ENCODE assay signal across 9 mouse cellular contexts in the genomic region with DNA sequence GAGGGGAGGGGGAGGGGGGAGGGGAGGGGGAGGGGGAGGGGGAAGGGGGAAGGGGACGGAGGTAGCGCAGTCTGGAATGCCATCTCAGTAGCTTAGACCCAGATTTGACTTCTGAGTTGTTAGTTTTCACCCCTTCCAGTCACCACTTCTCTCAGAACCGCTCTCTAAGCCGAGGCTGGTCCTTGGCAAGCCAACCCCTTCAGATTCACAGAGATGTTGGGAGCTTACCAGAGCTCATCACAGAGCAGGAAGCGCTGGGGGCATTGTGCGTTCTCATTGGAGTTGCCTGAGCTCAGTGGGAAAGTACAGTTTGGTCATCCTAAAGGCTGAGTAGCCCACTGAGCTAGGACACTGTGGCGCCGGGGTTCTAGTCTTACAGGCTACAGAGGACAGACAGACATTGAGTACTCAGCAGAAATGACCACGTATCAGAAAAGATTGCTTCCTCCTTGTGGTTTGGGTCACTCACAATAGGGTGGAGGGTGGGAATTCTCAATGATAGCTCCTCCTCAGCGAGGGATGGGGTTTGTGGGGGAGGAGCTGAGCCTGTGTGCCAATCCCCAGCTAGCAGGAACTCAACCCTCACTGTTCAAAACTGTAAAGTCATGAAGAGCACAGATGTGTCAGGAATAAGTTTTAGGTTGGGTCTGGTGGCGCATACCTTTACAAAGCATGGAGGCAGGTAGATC. TPM values are rescaled to one million over a fixed set of nuclear protein-coding genes. Genes with fewer than 3 reads are reported as not detected.
DNase-seq lines count a peak whose midpoint lies in the region; ATAC-seq lines count a peak whose summit lies in the region.
"Had no signal": no experiment of that assay in that cellular context is flagged by ENCODE, and none has a peak within 500 bp of the region (broad histone marks: within the 10 kb centered on the region; RNA-seq: fewer than 3 reads in every experiment).

No protein-coding gene starts in this region.

- no peak overlapping the region for H3K9ac ChIP-seq in heart, embryonic 12.5 days
- no peak overlapping the region for H3K9ac ChIP-seq in liver, embryonic 15.5 days
- H3K9ac ChIP-seq in stomach, embryonic 15.5 days = no peak overlapping the region

- ATAC-seq in heart, embryonic 12.5 days (ENCODE audit: insufficient number of reproducible peaks, low FRiP score) = no peak
- ATAC-seq in liver, embryonic 15.5 days (ENCODE audit: insufficient read depth) = peak; percentile 53
- ATAC-seq in stomach, embryonic 15.5 days (ENCODE audit: insufficient read depth, low FRiP score, low read depth) = peak; percentile 28; the same call in 1 of the 2 replicates

- H3K9me3 ChIP-seq in heart, embryonic 12.5 days (replicated peaks) = no peaks in the 10 kb centered on the region
- no peaks in the 10 kb centered on the region for H3K9me3 ChIP-seq in liver, embryonic 15.5 days (replicated peaks)
- H3K9me3 ChIP-seq in stomach, embryonic 15.5 days = no peaks in the 10 kb centered on the region
- no peaks in the 10 kb centered on the region for H3K9me3 ChIP-seq in forebrain, embryonic 10.5 days

- peaks cover 8% of the 10 kb centered on the region; the same call in 1 of the 2 replicates for H3K4me1 ChIP-seq in heart, embryonic 12.5 days (replicated peaks)
- H3K4me1 ChIP-seq in liver, embryonic 15.5 days (replicated peaks) = peaks cover 50% of the 10 kb centered on the region
- H3K4me1 ChIP-seq in stomach, embryonic 15.5 days = peaks cover 7% of the 10 kb centered on the region; the same call in 1 of the 2 replicates
- H3K4me1 ChIP-seq in forebrain, embryonic 10.5 days = peaks cover 29% of the 10 kb centered on the region

- 0 out of 2 replicates have a peak overlapping the region, but pooled peaks have one; percentile 1 for H3K4me2 ChIP-seq in heart, embryonic 12.5 days
- H3K4me2 ChIP-seq in liver, embryonic 15.5 days = peak overlapping the region; percentile 34
- no peak overlapping the region for H3K4me2 ChIP-seq in stomach, embryonic 15.5 days

- H3K27me3 ChIP-seq in heart, embryonic 12.5 days (replicated peaks) = no peaks in the 10 kb centered on the region
- no peaks in the 10 kb centered on the region for H3K27me3 ChIP-seq in liver, embryonic 15.5 days
- no peaks in the 10 kb centered on the region for H3K27me3 ChIP-seq in stomach, embryonic 15.5 days (replicated peaks)
- H3K27me3 ChIP-seq in forebrain, embryonic 10.5 days (ENCODE audit: poor library complexity, severe bottlenecking) = no peaks in the 10 kb centered on the region

- peak; percentile 30 for DNase-seq in thymus, postnatal 25 days
- DNase-seq in thymus, postnatal 4 days = no peak
- DNase-seq in forebrain, embryonic 10.5 days (ENCODE audit: extremely low spot score, low spot score) = no peak
- DNase-seq in embryo, embryonic 10 days (ENCODE audit: low spot score) = no peak
- no peak for DNase-seq in right cerebral cortex, postnatal 10 days (ENCODE audit: low spot score in 2 of 2)

- no peak overlapping the region for H3K4me3 ChIP-seq in heart, embryonic 12.5 days
- H3K4me3 ChIP-seq in liver, embryonic 15.5 days (replicated peaks) = no peak overlapping the region
- no peak overlapping the region for H3K4me3 ChIP-seq in stomach, embryonic 15.5 days (replicated peaks)
- no peak overlapping the region for H3K4me3 ChIP-seq in forebrain, embryonic 10.5 days

- no peak overlapping the region for H3K27ac ChIP-seq in heart, embryonic 12.5 days (ENCODE audit: poor library complexity, severe bottlenecking)
- H3K27ac ChIP-seq in liver, embryonic 15.5 days (replicated peaks) = peak overlapping the region; percentile 61
- H3K27ac ChIP-seq in stomach, embryonic 15.5 days = no peak overlapping the region
- H3K27ac ChIP-seq in forebrain, embryonic 10.5 days = no peak overlapping the region

- H3K36me3 ChIP-seq in heart, embryonic 12.5 days = 0 out of 2 replicates have a peak, but pooled peaks cover 2% of the 10 kb centered on the region
- H3K36me3 ChIP-seq in liver, embryonic 15.5 days (replicated peaks) = peaks cover 17% of the 10 kb centered on the region
- H3K36me3 ChIP-seq in stomach, embryonic 15.5 days = no peaks in the 10 kb centered on the region
- H3K36me3 ChIP-seq in forebrain, embryonic 10.5 days (replicated peaks) = no peaks in the 10 kb centered on the region

- 26% methylated on average over 11 of the region's 11 CpGs for WGBS in heart, embryonic 12.5 days
- 18% methylated on average over 11 of the region's 11 CpGs for WGBS in liver, embryonic 15.5 days (ENCODE audit: insufficient replicate concordance)
- 32% methylated on average over 11 of the region's 11 CpGs for WGBS in stomach, embryonic 15.5 days
- 35% methylated on average over 11 of the region's 11 CpGs for WGBS in forebrain, embryonic 10.5 days

RNA-seq across cellular contexts. Expression of gene Helz2, which starts 2.0 kb away (rescaled TPM):
- polyA plus RNA-seq in heart, embryonic 12.5 days (2016; fragmentation: Nextera tagmentation; extraction: Ambion mirVana) = 1.7 and 1.9 TPM in 2 replicates
- polyA plus RNA-seq in liver, embryonic 15.5 days (2015; fragmentation: Nextera tagmentation; extraction: Ambion mirVana) = 2.3 and 2.6 TPM in 2 replicates
- polyA plus RNA-seq in stomach, embryonic 15.5 days (2015; fragmentation: Nextera tagmentation; extraction: Ambion mirVana) = 2.1 and 2.3 TPM in 2 replicates
- polyA plus RNA-seq in forebrain, embryonic 10.5 days (2016; fragmentation: Nextera tagmentation; extraction: Ambion mirVana) = 0.69 and 0.77 TPM in 2 replicates

RNA-seq across cellular contexts. Expression of gene Fndc11, which starts 24.0 kb away (rescaled TPM):
- not detected in 2 replicates for polyA plus RNA-seq in heart, embryonic 12.5 days (2016; fragmentation: Nextera tagmentation; extraction: Ambion mirVana)
- 0.17 and 0.26 TPM in 2 replicates for polyA plus RNA-seq in liver, embryonic 15.5 days (2015; fragmentation: Nextera tagmentation; extraction: Ambion mirVana)
- 0.09 and 0.26 TPM in 2 replicates for polyA plus RNA-seq in stomach, embryonic 15.5 days (2015; fragmentation: Nextera tagmentation; extraction: Ambion mirVana)
- 0.47 and 0.68 TPM in 2 replicates for polyA plus RNA-seq in forebrain, embryonic 10.5 days (2016; fragmentation: Nextera tagmentation; extraction: Ambion mirVana)
- polyA plus RNA-seq: cortical plate, adult 2 months had no signal

RNA-seq across cellular contexts. Expression of gene Srms, which starts 30.9 kb away (rescaled TPM):
- polyA plus RNA-seq in heart, embryonic 12.5 days (2016; fragmentation: Nextera tagmentation; extraction: Ambion mirVana) = 0.23 and 0.32 TPM in 2 replicates
- polyA plus RNA-seq in liver, embryonic 15.5 days (2015; fragmentation: Nextera tagmentation; extraction: Ambion mirVana) = 0.32 and 0.44 TPM in 2 replicates
- polyA plus RNA-seq in stomach, embryonic 15.5 days (2015; fragmentation: Nextera tagmentation; extraction: Ambion mirVana) = 0.06 and 0.18 TPM in 2 replicates
- 0.12 and 0.15 TPM in 2 replicates for polyA plus RNA-seq in forebrain, embryonic 10.5 days (2016; fragmentation: Nextera tagmentation; extraction: Ambion mirVana)

RNA-seq across cellular contexts. Expression of gene Ptk6, which starts 41.3 kb away (rescaled TPM):
- not detected in 2 replicates for polyA plus RNA-seq in heart, embryonic 12.5 days (2016; fragmentation: Nextera tagmentation; extraction: Ambion mirVana)
- polyA plus RNA-seq in liver, embryonic 15.5 days (2015; fragmentation: Nextera tagmentation; extraction: Ambion mirVana) = 0.14 and 0.21 TPM in 2 replicates
- 0.12 TPM in 1 of 2 replicates, not detected in the other for polyA plus RNA-seq in stomach, embryonic 15.5 days (2015; fragmentation: Nextera tagmentation; extraction: Ambion mirVana)
- polyA plus RNA-seq in forebrain, embryonic 10.5 days (2016; fragmentation: Nextera tagmentation; extraction: Ambion mirVana) = not detected in 2 replicates

RNA-seq across cellular contexts. Expression of gene Gmeb2, which starts 44.0 kb away (rescaled TPM):
- 10.3 and 10.7 TPM in 2 replicates for polyA plus RNA-seq in heart, embryonic 12.5 days (2016; fragmentation: Nextera tagmentation; extraction: Ambion mirVana)
- polyA plus RNA-seq in liver, embryonic 15.5 days (2015; fragmentation: Nextera tagmentation; extraction: Ambion mirVana) = 9.6 and 10.8 TPM in 2 replicates
- polyA plus RNA-seq in stomach, embryonic 15.5 days (2015; fragmentation: Nextera tagmentation; extraction: Ambion mirVana) = 12.2 and 13.2 TPM in 2 replicates
- polyA plus RNA-seq in forebrain, embryonic 10.5 days (2016; fragmentation: Nextera tagmentation; extraction: Ambion mirVana) = 20.7 and 21.6 TPM in 2 replicates
